Mouse (Mus musculus) monocyte, adult 5-6 weeks (primary cell): Measurements from ENCODE around the gene Kcnj1. TPM values are rescaled to one million over a fixed set of nuclear protein-coding genes. Genes with fewer than 3 reads are reported as not detected.

Source experiments
- ATAC-seq: fragments of 153-309, 156-312 bp; replicated peaks from 2 replicates; pipeline ENCODE4 v1.8.0; 2017; ENCODE audit warnings: mild to moderate bottlenecking; ENCODE audit not compliant: low TSS enrichment, insufficient number of reproducible peaks, severe bottlenecking, poor library complexity, low FRiP score
- total RNA-seq: library from RNA; stranded (forward); fragments of 200-1000, 200-491, 200-594 nt; gene quantifications from 3 replicates; pipeline ENCODE4 v1.2.3, GENCODE M21; 2017

Kcnj1 gene
- 0.21 to 1.4 TPM (median 0.49 TPM) in 3 replicates for total RNA-seq

DNA sequence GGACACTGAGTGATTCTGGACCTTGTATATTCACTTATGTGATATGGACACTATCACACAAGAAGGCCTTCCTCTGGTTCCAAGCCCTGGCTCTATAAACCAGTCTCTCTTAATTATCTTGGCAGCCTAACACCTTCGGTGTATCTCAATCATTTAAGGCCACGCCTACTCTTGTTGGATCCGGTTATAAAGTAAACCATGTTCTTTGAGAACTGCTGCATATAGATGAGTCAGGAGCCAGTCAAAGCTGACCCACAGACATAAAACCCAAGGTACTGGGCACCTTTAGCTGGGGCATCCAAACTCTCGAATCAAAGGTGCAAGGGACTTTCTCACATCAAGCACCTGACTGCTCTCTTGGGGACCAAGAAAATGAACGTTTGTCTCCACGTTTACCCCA lies at the start of gene Kcnj1:
Gene Kcnj1 (plus strand): TSS at position 292 of the 400 bp plus-strand sequence.
- no peak for ATAC-seq

DNA sequence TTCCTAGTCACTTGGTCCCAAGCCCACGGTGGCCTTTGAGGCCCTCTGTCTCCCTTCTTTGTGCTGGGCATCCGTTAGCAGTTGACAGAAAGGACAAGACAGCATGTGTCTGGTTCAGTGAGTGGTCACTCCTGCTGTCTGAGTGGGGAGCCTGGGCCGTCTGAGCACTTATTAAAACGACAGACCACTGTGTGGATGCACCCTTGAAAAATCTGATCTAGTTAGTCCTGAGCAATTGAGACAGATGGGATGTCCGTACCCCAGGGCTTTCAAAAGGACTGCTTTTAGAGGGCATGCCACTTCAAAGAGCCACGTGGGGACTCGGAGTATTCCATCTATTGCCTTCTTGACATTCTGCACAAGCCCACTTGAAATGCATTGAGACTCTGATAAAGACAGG lies 48.7 kb upstream of the Kcnj1 start:
- ATAC-seq: no peak

DNA sequence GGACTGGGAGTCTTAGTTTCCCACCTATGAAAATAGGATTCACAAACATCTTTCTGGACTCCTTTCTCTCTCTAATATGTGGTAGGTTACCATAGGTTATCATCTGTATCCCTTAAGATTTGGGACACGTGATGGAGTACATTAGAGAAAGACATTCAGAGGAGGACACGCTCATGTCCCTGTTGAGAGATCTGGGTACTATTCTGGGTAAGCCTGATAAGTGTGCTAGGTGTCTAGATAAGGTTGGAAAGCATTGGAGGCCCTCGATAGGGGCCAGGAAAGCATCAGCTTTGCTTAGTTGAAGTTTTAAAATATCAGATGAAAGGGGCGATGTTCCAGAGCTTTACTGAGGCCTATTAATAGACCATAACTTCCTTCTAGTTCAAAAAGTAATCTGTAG lies 43.5 kb upstream of the Kcnj1 start:
- no peak for ATAC-seq

DNA sequence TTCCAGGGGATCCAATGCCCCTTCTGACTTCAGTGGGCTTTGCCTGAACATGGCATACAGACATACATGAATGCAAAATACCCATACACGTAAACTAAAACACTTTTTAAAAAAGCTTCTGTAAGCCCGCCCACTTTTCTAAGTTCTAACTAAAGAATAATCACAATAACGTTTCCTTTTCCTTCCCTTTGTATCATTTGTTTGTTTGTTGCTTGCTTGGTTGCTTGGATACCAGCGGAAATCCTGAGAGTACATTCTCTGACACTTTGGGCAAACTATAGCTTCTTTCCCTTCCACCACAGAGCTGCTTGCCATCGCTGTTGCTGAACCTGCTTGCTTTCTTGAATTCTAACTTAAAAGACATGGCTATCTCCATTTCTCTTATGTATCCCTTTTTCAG lies 41.1 kb upstream of the Kcnj1 start:
- no peak for ATAC-seq

DNA sequence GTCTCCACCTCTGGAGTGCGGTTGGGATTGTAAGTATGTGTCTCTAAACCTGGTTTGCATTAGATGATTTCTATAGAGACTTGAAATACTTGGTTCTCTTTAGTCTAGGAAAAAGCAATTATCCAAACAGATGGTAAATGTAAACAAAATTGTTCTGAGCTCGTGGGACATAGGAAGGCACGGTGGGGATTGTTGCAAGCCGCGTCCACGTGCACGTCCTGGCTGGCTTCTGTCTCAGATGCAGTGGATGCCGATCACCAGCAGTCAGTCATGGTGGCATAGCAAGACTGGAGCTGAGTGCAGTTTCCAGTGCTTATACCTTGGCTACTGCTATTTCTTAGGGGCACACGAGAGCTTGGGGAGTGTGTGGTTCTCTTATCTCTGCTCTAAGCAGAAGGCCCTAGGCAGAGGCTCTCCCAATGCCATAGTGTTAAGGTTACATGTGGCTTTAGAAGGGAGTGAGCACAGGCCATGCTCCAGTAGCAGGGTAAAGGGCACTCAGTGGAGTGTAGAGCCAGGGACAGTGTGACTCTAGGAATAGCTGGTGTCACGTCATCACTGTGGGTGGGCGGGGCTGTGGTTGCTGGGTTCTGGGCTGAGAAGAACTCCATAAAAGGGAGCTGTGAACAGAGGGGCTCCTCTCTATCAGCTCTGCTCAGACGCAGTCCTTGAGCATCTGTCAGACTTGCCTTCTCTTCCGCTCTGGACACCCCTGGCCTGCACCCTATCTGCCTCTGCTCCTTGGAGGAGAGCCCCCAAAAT lies 36.7 kb upstream of the Kcnj1 start:
- no peak for ATAC-seq

DNA sequence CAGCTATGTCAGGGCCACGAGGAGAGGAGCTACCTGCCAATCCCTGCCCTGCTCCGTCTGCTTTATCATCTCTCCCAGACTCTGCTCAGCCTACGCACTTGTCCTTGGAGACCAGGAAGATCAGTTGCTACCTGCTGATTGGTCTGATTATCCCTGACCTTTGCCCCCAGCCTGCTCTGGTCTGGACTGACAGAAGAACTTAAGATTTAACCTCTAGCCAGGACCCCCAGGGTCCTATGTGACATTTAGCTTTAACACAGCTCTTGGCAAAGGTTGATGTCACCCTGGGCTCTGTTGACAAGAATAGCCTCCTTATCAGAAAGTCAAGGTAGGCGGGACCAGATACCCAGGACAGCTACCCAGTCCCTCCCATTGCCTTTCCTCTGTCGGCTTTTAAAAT lies 31.5 kb upstream of the Kcnj1 start:
- ATAC-seq: no peak

DNA sequence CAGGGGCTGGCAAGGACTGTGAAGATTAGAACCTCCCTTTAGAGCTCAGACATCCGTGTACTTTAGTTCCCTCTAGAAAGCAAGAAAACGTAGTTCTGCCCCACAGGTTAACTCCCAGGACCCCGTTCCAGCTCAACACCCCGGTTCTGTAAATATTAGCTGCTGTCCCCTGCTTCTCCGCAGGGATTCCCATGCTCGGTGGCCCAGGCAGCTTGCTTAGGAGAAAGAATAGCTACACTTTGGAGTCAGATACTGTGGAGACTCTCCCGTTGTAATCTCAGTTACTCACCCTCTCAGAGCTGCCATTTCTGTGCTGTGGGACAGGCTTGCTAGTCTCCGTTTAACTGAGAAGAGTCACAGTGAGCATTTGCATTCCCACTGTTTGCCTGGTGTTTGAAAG lies 29.4 kb upstream of the Kcnj1 start:
- ATAC-seq: no peak

DNA sequence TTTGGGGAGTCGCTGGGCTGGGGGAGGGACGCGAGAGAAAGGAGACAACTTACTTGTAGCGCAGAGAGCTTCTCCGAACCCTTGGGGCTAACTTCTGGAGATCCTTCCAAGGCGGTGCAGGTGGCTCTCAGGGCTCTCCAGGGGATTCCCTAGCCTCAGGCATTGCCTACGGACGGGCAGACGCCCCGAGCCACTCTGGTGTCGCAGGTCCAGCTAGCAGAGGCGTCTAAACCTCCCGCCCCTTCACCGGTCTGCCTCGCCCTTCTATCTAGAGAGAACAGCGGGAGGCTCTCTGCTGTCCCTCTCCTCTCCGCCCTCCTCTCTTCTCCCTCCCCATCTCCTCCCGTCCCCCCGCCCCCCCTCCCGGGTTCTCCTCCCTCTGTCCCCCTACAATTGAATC lies 28.2 kb upstream of the Kcnj1 start, which contains the start of gene Kcnj5:
Gene Kcnj5 (minus strand): TSS at position 300 of the 400 bp plus-strand sequence.
- no peak for ATAC-seq

DNA sequence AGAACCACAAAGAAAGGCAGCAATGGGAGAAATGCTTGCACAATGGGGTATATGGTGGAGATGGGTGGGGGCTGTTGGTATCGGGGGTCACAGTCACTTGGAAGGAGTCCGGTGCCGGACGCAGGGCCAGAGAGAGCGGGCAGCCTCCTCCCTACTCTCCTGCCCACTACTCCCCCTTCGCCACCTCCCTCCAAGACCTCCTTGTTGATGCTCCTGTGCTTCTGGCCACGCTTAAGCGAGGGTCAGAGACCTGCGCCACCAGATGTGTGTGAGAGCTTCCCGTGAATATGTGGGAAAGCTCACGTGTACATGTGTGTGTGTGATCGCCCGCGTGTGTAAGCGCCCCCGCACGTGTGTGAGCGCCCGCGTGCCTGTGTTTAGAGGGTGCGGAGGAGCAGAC lies 27.8 kb upstream of the Kcnj1 start:
- no peak for ATAC-seq

DNA sequence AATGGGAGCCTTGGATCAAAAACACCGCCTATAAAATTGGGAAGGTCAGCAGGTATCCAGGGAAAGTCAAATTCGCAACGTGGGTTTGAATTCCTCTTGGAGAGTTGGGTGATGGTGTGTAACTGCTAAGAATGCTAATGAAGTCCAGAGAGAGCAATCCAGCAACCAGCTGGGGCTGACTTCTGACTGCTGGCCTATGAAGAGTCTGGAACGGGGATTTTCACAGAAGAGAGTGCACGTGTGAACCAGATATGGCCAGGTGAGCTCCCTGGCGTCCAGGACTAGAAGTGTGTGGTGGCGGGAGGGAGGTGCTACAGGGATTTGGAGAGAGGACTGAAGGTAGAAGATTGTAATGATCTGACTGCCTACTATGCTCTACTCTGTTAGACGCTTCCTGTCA lies 24.2 kb upstream of the Kcnj1 start:
- ATAC-seq: no peak

DNA sequence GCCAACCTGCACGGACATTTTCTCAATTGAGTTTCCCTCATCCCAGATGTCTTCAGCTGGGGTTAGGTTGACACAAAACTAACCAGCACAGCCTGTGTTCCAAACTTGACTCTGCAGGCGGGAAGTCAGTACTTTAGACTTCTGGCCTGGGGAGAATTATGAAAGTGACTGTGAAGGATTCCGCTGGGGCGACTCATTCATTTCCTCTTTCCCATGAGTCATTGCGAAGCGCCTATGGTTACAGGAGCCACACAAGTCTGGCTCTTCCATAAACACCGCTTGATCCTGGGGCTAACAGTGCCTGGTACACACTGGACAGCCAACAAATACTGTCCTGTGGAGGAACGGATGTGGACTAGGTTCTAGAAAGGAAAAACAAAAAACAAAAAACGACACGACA lies 22.9 kb upstream of the Kcnj1 start:
- no peak for ATAC-seq

DNA sequence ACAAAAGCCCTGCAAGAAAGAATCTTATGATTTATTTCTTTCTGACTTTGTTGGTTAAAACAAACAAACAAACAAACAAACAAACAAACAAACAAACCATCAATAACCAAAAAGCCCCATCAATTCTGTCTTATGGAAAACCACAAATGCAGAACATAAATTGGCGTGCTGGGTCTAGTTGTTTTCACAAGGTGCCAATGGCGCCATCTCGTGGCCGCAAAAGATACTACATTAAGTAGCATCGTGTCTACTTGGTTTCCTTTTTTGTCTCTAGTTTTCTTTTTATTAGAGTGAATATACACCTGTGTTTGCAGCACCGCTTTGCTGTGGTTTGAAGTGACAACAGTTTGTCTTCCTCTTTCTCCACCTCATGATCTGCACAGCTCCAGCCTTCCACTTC lies 22.0 kb upstream of the Kcnj1 start:
- ATAC-seq: no peak

DNA sequence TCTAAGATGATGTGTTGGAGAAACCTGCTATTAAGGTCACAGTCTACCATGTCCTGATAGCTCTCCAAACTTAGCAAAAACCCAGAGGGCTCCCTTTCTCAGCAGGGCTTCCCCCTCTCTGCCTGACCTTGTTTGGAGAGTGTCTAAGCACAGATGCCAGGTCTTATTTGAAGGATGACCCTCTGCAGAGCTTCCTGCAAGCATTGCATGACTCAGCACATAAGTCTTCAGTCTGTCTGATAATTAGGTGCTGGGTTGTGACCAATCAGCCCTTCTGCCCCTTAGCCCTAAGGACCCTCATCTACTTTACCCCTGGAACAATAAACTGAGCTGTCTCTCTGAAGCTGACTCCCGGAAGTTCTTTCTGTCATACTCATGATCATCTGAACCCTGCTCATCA lies 11.5 kb upstream of the Kcnj1 start:
- ATAC-seq: no peak

DNA sequence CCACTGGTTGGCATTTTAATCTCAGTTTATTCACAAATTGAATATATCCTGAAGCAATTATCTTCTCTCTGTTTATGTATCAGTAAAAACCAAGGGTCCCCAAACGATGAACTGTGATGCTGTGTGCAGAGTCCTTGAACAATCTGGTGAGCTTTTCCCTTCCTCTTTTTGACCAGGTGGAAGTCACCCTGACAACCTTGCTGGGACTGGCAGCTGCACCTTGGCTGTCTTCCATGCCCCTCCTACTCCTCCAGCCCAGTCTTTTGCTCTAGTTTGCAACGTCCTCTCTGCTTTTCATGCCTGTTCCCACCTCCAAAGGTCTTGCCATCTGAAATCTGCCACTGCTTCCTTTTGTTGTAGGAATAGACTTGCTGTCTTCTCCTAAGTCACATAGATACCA lies 3.5 kb upstream of the Kcnj1 start:
- ATAC-seq: no peak

DNA sequence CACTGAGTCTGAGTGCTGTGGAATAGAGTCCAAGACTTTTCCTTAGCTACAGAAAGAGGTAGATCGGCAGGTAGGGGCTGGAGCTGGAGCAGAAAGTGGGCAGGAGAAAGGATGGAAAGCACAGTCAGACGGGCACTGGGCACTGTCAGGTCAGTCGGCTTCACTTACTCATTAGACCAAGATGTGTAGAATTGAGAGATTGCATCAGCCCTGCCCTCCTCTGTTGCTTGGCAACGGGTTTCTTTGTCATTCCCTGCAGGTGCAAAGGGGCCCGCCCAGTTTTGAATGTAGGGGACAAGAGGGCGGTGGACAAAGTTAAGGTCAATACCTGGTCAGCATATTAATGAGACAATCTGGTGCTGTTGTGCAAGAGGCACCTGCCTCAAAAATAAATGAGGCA lies 2.9 kb upstream of the Kcnj1 start:
- no peak for ATAC-seq

DNA sequence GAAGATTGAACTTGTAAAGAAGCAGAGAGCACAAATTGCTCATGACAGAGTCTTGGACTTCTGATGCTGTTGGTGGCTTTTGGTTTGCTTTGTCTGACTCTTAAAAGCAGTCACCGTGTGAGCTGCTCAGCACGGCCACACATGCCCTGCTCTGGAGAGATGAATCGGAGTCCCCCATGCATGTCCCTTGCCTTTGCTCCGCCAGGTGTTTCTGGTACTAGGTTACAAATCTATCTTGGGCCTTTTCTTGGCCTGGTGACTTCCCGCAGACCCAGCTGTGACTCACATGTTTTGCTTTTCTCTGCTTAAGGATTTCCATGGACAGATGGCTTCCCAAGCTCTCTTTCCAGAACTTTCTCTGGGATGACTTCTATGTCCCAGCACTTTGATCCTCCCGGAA lies 1.4 kb downstream of the Kcnj1 start:
- ATAC-seq: no peak

DNA sequence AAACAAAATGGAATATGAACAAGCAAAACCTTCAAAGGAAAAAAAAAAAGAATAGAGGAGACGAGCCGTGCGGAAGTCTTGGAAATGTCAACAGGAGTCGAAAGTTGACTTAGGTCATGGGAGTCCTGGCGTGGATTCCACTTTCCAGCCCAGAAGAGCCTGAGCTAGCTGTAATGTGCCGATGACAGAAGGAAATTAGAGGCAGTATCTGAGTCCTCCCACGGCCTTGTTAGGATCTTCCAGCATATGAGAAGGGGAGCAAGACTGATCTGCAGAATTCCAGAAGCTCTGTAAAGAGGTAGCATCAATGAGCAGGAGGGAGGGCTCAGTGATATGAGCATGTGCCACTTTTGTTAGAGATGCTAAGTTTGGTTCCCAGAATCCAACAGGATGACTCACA lies 3.7 kb downstream of the Kcnj1 start:
- ATAC-seq: no peak

DNA sequence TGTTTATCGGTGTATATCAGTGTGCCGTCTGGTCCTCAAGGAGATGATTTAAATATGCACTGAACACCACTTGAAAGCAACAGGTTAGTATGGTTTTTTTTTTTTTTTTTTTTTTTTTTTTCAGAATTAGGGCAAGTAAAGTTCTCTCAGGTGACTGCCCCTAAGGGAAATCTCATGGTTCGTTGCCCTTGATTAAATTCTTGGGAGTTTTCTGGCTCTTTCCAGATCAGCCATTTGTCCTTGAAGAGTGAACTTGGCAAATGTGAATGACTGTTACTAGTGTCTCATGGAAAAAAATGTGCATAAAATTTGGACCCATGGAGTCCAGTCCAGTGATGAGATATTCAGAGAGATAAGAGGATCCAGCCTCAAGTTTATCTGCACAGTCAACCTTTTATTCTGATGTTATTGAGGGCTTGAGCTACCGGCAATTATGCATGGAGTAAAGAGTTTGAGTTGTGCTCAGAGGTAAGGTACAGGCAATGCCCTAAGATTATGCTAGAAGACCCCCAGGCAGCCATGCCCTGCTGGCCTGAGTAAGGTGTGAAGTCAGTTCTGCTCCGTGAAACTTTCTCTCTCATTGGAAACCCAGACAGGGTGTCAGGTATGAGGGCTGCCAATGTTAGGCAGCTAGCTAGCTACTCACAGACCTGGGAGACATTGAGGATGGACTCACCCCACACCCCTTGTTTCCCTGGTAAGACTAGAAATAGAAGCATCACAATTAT lies 4.7 kb downstream of the Kcnj1 start:
- no peak for ATAC-seq

DNA sequence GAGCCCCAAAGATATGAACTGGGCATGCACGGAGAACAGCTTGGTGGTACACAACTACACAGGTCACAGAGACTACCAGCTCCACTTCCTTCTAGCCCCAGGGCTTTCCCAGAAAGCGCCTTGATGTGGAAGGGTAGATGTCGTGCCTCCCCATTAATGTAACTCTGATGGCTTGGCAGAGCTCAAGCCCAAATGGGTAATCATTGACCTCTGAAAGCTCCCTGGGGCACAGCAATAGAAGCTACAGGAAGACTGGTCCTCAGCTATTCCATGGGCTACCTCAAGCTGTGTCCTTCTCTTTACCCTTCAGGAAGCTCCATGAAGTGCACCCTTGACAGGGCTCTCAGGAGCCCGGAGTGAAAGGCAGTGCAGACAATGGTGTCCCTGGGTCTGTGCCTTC lies 12.6 kb downstream of the Kcnj1 start:
- ATAC-seq: no peak

DNA sequence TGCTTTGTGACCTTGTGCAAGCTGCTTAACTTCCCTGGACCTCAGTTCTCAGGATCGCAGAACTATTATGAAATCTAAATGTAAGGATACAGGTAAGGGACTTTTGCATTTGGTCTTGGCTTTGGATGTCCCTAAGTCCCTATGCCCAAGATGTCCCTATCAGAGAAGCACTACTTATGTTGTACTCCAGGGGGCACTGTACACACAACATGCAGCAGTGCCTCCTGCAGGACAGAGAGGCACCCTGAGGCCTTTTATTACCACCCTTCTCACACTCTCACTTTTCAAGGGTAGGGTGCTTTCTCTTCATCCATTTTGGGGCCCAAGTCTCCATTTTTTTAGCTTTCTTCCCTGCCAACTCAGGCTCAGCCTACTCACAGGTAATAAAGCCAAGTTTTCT lies 15.8 kb downstream of the Kcnj1 start:
- no peak for ATAC-seq
